Mouse (Mus musculus): Measurements from ENCODE around the gene Mcts1.

Mcts1 gene

GRCm38 (mm10) chrX:38600177-38600994, at the start of gene Mcts1:
Gene Mcts1, plus strand, starts transcription at chrX:38600578.
- peak; percentile 71 for DNase-seq

GRCm38 (mm10) chrX:38553255-38553654, 47.1 kb upstream of the Mcts1 start:
- DNase-seq, result no peak

DNA sequence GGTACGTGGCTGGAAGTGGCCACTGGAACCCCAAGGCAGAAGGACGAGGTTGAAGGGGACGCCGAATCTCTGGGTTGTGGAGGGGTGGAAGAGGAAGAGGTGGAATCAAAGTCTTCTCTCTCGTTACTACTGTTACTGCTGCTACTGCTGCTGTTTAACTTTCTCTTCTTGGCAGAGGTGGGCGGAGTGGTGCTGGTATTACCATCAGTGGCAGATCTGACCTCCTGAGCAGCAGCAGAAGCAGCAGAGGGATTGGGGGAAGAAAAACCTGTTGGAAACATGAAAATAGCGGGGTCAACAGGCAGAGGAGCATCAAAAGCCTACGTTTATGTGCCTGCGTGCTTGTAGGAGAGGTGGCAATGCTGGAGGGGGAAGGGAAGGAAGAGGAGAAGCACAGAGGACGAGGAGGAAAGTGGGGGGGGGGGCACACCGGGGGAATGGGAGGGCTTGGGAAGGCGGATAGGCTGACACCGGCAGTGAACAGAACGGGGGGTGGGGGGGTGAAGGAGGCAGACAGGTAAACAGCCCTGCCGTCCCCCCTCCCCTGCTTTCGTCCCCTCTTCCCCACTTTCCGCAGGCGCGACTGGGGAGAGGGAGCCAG, 36.3 kb upstream of the Mcts1 start:
- DNase-seq, result peak; percentile 24

DNA sequence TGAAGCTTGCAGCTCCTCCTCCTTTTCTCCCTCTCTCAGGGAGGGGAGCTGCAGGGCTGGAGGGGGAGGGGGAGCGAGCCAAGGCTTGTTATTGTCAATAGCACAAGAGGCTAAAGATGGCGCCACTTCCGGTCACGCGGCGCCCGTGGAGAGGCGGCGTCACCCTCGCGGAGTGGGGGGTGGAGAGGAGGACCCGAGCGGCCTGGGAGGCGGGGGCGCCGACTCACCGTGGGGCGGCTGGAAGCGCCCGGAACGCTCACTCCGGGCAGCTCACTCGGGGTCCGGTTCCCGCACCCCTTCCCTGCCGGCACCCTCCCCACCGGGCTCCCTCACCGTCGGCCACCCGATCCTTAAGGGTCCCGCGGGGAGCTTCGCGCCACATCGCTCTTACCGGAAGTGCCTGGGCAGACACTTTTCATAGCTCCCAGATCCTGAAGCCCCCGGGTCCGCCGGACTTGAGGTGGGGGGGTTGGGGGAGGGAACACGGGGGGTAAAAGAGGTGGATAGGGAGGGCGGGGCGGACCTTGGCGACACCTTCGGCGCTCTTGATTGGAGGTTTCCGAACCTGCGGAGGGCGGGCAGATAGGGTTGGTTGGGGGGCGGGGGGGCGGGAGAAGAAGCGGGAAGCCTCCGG, 35.7 kb upstream of the Mcts1 start:
- DNase-seq, result peak; percentile 84

DNA sequence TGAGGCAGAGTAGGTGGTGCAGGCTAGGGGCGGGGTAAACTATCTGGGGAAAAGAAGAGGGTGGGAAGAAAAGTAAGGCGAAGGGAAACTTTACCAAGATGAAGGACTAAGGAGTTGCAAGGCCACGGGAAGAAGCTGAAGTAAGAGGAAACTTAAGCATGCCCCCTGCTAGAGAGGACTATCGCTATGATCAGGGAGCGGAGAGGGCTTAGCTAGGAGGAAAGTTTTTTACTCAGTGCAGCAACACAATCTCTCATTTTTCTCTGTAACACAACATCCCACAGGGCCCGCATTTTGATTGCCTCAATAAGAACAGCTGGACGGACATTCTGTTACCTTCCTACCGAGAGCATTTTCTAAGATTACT, 35.2 kb upstream of the Mcts1 start:
- DNase-seq, result no peak

- no peak for DNase-seq
Measured at GRCm38 (mm10) chrX:38566521-38567205, 33.7 kb upstream of the Mcts1 start.

DNA sequence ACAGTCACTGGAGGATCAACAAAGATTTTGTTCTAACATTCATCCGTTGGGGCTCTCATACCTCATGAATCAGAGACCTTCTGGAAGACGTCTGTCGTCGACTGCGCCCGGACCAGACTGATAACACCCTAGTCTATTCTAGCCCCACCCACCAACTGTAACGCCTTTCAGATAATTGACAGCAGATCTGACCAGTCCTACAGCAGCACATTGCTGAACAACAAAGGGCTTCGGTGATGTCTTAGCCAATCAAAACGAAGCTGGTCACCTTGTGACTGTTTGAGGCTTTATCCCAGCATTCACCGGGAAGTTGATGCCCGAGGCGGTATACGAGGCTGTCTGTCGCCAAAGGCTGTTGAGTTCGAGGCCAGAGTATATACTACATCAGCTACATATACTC, 24.3 kb upstream of the Mcts1 start, which contains the start of gene Cul4b:
Gene Cul4b, minus strand, starts transcription at position 119 of the 400 bp plus-strand sequence.
- DNase-seq, result no peak

DNA sequence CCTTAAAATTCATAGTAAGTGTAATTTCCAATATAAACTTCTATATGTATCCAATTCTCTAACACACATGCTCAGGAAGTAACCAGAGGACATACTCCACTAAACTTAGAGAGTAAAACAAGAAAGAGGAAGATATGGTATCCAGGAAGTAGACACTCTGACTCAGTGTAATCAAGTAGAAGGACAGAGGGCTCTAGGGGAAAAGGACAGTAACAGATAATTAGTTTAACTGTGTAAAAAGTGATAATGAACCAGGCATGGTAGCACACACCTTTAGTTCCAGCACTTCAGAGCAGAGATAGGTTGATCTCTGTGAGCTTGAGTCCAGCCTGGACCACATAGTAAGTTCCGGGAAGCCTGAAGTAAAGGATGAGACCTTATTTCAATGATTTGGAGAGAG, 19.2 kb upstream of the Mcts1 start:
- DNase-seq, result no peak

GRCm38 (mm10) chrX:38583261-38583660, 17.1 kb upstream of the Mcts1 start:
- no peak for DNase-seq

- DNase-seq, result no peak
Measured at GRCm38 (mm10) chrX:38589827-38590226, 10.6 kb upstream of the Mcts1 start.

DNA sequence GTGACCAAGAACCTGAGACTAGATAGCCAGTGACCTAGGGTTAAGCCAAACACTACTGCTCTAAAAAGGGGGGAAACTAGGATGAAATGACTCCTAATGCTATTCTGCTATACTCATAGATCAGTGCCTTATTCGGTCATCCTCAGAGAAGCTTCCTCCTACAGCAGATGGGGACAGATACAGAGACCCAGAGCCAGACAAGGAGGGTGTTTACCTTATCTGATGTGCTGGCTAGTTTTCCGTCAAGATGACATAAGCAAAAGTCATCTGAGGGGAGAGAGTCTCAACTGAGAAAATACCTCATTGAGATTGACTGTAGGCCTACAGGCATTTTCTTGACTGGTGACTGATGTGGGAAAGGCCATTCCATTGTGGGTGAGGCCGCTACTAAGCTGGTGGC, 8.6 kb upstream of the Mcts1 start:
- no peak for DNase-seq

- DNase-seq, result no peak
Measured at GRCm38 (mm10) chrX:38593180-38593889, 7.0 kb upstream of the Mcts1 start.

DNA sequence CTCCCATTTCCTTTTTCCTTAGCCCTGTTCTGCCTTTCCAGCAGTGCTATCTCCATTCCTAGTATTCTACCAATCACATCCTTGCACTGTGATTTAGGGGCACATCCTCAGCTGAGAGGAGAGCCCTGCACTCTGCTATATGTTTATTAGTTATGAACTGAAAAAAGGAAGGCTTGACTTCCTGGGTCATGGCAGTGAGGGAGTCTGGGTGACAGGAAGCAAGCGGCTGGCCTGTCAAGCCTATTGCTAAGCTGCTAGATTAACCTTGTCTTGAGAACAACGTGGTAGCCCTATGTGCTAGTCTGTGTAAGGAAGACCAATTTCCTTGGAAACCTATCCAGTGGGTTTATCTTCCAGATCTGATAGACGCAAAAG, 604 bp downstream of the Mcts1 start:
- peak; percentile 25 for DNase-seq

DNA sequence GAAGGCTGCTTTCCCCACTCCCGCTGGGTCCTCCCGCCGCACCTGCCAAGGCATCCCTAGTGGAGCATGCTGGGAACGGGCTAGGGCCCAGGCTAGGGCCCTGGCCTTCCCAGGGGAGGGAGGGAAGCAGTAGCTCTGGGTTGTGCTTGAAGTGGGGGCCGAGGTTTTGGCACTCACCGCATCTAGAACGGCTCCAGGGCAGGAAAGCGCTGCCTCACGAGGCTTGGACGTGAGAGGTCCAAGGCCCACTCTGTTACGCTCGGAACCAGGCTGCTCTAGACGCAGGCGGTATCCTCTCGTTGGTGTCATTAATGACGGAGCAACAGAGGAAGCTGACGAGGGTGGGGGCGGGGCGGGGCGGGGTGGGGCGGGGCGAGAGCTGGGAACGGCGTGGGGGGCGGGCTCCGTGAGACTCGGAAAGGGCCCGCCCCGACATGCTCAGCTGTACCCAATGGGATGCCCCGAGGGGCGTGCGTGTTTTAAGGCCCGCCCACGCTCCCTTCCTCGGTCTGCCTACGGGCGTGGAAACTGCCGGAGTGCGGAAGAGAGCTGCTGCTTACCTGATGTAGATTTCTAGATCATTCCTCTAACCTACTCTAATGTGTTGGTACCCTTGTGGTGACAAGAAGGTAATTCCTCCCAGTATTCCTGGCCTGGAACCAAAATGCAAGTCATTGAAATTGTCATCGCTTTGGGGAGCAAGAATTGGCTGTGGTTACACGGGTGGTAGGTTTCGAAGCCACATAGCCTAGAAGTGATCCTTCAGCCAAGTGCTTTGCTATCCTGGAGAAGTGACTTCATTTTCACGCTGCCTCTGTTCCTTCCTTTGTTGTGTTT, 34.6 kb downstream of the Mcts1 start, which contains the start of gene C1galt1c1:
Gene C1galt1c1, minus strand, starts transcription at position 287 of the 837 bp plus-strand sequence.
- DNase-seq, result peak; percentile 93

GRCm38 (mm10) chrX:38635638-38635931, 35.2 kb downstream of the Mcts1 start:
- DNase-seq, result no peak

DNA sequence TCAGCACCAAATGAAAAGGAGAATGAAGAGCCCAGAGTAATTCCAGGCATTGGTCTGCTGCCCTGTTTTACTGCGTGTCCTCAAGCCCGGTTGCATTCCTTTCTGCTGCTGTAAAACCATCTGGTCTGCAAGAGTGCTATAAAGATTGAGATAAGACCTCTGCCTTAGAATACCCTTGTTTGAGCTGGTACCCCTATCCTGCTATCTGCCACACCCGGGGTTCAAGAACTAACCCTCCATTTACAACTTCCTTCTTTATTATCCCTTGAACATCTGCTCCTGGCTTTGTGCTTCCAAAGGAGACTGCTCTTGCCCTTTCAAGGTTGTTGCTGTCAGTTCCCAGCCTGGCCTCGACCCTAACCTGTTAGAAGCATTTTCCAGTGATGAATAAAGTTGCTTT, 41.1 kb downstream of the Mcts1 start:
- no peak for DNase-seq

DNA sequence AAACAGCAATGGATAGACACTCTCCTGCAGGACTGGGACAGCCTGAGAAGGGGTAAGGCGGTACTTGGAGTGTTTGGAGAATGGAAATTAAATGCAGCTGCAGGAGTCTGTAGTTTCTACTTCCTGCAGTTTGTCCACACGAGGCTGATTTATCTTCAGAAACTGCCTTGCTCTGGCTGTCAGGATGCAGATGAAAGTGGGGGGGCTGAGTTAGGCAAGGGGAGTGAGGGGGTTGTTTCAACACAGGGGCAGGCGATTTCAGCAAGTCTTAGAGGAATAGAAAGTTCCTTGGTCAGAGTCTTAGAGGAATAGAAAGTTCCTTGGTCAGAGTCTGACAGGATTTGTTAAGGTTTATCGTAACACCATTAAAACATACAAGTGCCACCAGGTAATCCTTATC, 41.8 kb downstream of the Mcts1 start:
- DNase-seq, result no peak

DNA sequence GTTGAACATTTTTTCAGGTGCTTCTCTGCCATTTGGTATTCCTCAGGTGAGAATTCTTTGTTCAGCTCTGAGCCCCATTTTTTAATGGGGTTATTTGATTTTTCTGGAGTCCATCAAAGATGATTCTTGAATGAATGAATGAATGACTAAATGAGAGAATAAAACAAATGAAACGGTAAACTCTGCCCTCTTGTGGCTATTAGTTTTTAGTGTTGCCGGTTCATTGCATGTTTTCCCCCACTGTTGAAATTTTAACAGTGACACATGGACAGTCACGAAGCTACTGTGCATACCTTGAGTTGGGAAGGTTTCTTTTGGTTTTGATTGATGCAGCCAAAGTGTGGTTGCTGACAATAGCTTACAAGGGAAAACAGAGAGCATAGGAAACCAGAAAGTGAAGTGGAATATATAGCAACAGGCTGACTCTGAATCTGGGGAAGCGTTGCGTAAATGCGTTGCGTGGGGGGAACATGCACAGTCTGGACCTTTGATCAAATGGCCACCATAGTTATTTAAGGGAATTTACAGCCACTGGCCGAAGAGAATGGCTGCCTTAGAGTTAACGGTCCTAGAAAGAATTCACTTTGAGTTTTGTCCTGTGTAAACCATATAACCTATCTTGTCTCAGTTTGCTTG, 50.1 kb downstream of the Mcts1 start:
- DNase-seq, result no peak

- DNase-seq, result no peak
Measured at GRCm38 (mm10) chrX:38651167-38651566, 50.8 kb downstream of the Mcts1 start.

- DNase-seq, result no peak
Measured at GRCm38 (mm10) chrX:38653181-38653580, 52.8 kb downstream of the Mcts1 start.

GRCm38 (mm10) chrX:38654681-38655080, 54.3 kb downstream of the Mcts1 start:
- peak; percentile 16 for DNase-seq
